In the genomic region with DNA sequence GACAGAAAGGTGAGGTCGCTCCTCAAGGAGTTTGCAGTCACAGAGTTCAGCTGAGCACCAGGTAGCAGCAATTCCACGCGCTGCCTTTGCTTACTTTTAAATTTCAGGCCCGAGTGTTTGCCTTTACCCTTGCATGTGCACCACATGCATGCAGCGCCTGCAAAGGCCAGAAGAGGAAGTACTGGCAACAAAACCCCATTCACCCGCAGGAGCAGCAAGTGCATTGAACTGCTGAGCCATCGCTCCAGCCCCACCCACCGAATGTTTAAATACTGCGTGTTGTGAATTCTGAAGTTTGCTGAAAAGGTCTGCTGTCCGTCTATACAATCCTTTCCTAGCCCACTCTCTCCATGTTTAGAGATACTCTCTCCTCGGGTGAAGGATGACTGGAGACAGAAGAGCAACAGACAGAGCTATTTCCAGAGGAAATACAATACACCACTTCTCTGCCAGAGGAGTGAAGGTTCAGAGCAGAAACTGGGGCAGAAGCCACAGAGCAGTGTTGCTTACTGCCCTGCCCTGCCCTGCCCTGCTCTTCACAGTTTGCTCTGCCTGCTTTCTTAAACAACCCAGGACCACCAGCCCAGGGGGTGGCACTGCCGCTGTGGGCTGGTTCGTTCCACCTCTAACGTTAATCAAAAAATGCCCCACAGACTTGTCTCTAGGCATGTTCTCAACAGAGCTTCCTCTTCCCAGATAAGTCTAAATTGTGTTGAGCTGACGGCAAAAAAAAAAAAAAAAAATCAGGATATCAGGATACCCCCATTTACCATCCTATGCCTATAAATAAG, we compare ENCODE assay signal across 13 mouse cellular contexts. TPM values are rescaled to one million over a fixed set of nuclear protein-coding genes. Genes with fewer than 3 reads are reported as not detected.
DNase-seq lines count a peak whose midpoint lies in the region; ATAC-seq and TF ChIP-seq lines count a peak whose summit lies in the region.
"Had no signal": no experiment of that assay in that cellular context is flagged by ENCODE, and none has a peak within 500 bp of the region (broad histone marks: within the 10 kb centered on the region; RNA-seq: fewer than 3 reads in every experiment).

No protein-coding gene starts in this region.

- WGBS in spleen, adult 2 months, result 26% methylated on average over 15 of the region's 15 CpGs

- H3K4me3 ChIP-seq in spleen, adult 2 months (ENCODE audit: extremely low read depth, insufficient read depth, insufficient read length), result no peak overlapping the region
- no peak overlapping the region; the same call in 1 of the 2 replicates for H3K4me3 ChIP-seq in brown adipose tissue, adult 24 weeks (ENCODE audit: insufficient read depth, low read depth, low read length)
- H3K4me3 ChIP-seq: embryonic facial prominence, embryonic 15.5 days had no signal

- DNase-seq in spleen, adult 2 months (ENCODE audit: low read depth in 1 of 2, low spot score in 2 of 2), result peak in 1 of 2 experiments; percentile 28
- no peak for DNase-seq in spleen, postnatal 14 days (ENCODE audit: low spot score in 2 of 2)
- peak; percentile 42 for DNase-seq in lung, postnatal 36 days
- DNase-seq in thymus, postnatal 25 days, result peak; percentile 27
- DNase-seq in heart, postnatal 10 days, result no peak
- no peak for DNase-seq in layer of hippocampus, adult 8-10 months (ENCODE audit: low spot score in 2 of 2)
- DNase-seq: cerebellum, adult 11-12 months; layer of hippocampus, adult 9-11 months had no signal

- no peaks in the 10 kb centered on the region; the same call in 1 of the 2 replicates for H3K4me1 ChIP-seq in spleen, adult 2 months (ENCODE audit: control insufficient read depth, insufficient read depth, insufficient read length)
- peaks cover 21% of the 10 kb centered on the region for H3K4me1 ChIP-seq in brown adipose tissue, adult 24 weeks (ENCODE audit: control insufficient read depth, insufficient read depth, insufficient read length, low read length)

- 0 out of 2 replicates have a peak, but pooled peaks cover 3% of the 10 kb centered on the region for H3K36me3 ChIP-seq in spleen, adult 2 months (ENCODE audit: control insufficient read depth, insufficient read depth, low read length)
- H3K36me3 ChIP-seq: embryonic facial prominence, embryonic 15.5 days had no signal

- peak overlapping the region; percentile 28; the same call in 1 of the 2 replicates for H3K27ac ChIP-seq in spleen, adult 2 months (ENCODE audit: insufficient read depth, low read length)
- peak overlapping the region; percentile 87 for H3K27ac ChIP-seq in brown adipose tissue, adult 24 weeks (replicated peaks; ENCODE audit: low read depth, low read length)
- H3K27ac ChIP-seq: embryonic facial prominence, embryonic 15.5 days had no signal

- no peak for TF ChIP-seq CTCF in spleen, adult 2 months (IDR thresholded peaks at IDR 0.05; ENCODE audit: extremely low read depth, insufficient read depth, insufficient read length, insufficient replicate concordance)

- TF ChIP-seq POLR2A in spleen, adult 2 months (IDR thresholded peaks at IDR 0.05; ENCODE audit: low read depth, low read length), result no peak

- no peaks in the 10 kb centered on the region for H3K27me3 ChIP-seq in spleen, adult 2 months (ENCODE audit: control insufficient read depth, insufficient read depth, low read length)
- H3K27me3 ChIP-seq: Patski had no signal

- intact Hi-C loops in heart, postnatal 10 days (cut with DNase I), result no loop called here

- no peak for ATAC-seq in activated CD4-positive, CD25-positive, alpha-beta regulatory T cell, adult 4 months
- ATAC-seq: hindbrain, embryonic 16.5 days; Patski had no signal

RNA-seq across cellular contexts. Expression of a gene that starts 3.3 kb away (rescaled TPM):
- polyA plus RNA-seq in spleen, adult 2 months (2012; rRNA removed), result 0.07 and 0.21 TPM in 2 replicates
- 13.6 and 14.3 TPM in 2 replicates for polyA plus RNA-seq in brown adipose tissue, adult 24 weeks (2012; ENCODE audit: insufficient read depth, insufficient read length, missing spikeins)
- not detected for polyA plus RNA-seq in activated CD4-positive, CD25-positive, alpha-beta regulatory T cell, adult 4 months (2017; shearing (Covaris generic))
- not detected for total RNA-seq in heart, postnatal 10 days (2021)
- under 1 TPM in 1 of 4 experiments, not detected in 3; 0.19 TPM for total RNA-seq in layer of hippocampus, adult 8-10 months (2022)
- polyA plus RNA-seq: Patski had no signal

RNA-seq across cellular contexts. Expression of a gene that starts 38.4 kb away (rescaled TPM):
- 52.4 and 66.1 TPM in 2 replicates for polyA plus RNA-seq in spleen, adult 2 months (2012; rRNA removed)
- polyA plus RNA-seq in brown adipose tissue, adult 24 weeks (2012; ENCODE audit: insufficient read depth, insufficient read length, missing spikeins), result 234 and 326 TPM in 2 replicates
- polyA plus RNA-seq in activated CD4-positive, CD25-positive, alpha-beta regulatory T cell, adult 4 months (2017; shearing (Covaris generic)), result 10 to 100 TPM; 31.5 to 33.8 TPM
- total RNA-seq in heart, postnatal 10 days (2021), result 100 to 1,000 TPM; 151 to 155 TPM
- total RNA-seq in layer of hippocampus, adult 8-10 months (2022), result 100 to 1,000 TPM; 104 to 131 (median 119) TPM

Comparison
In these comparisons a context has a peak if more than half of its experiments do, and no peak if none do; other contexts are left out.
1. DNase-seq: peak in lung, postnatal 36 days (single experiment) and thymus, postnatal 25 days (single experiment); none in spleen, postnatal 14 days (0 of 2), heart, postnatal 10 days (0 of 2) and layer of hippocampus, adult 8-10 months (0 of 2).
2. RNA of a gene that starts 3.3 kb away (polyA plus RNA-seq): 13.6 to 14.3 TPM in brown adipose tissue, adult 24 weeks; 0.07 to 0.21 TPM in spleen, adult 2 months and not detected in activated CD4-positive, CD25-positive, alpha-beta regulatory T cell, adult 4 months; every median in the first group is over 10 times any median in the second.